Comparison of ENCODE assay signal across 8 mouse cellular contexts in genomic region chr10:84985956-84986355, GRCm38 (mm10).
DNase-seq lines count a peak whose midpoint lies in the region; ATAC-seq and TF ChIP-seq lines count a peak whose summit lies in the region.

No protein-coding gene starts in this region.

- 0 out of 2 replicates have a peak, but pooled peaks cover 3% of the 10 kb centered on the region for H3K4me1 ChIP-seq in cerebellum, adult 2 months (ENCODE audit: control insufficient read depth, insufficient read depth, low read length)
- no peaks in the 10 kb centered on the region for H3K4me1 ChIP-seq in liver, adult 2 months (ENCODE audit: control insufficient read depth, insufficient read depth, low read length)
- H3K4me1 ChIP-seq in liver, embryonic 11.5 days (replicated peaks; ENCODE audit: control insufficient read depth, insufficient read depth, low read length) = no peaks in the 10 kb centered on the region

- H3K9me3 ChIP-seq in liver, embryonic 11.5 days (ENCODE audit: control insufficient read depth, low read length) = no peaks in the 10 kb centered on the region

- H3K9ac ChIP-seq in liver, adult 2 months (ENCODE audit: low read depth, low read length) = no peak overlapping the region
- no peak overlapping the region for H3K9ac ChIP-seq in liver, embryonic 11.5 days (ENCODE audit: low read depth, low read length)

- peak in 1 of 2 experiments; percentile 52 for DNase-seq in cerebellum, adult 2 months
- no peak for DNase-seq in liver, adult 2 months (ENCODE audit: extremely low read depth, low read depth, low spot score)
- DNase-seq in liver, embryonic 11.5 days (ENCODE audit: low spot score) = no peak
- peak; percentile 54 to 60 for DNase-seq in cerebellum, postnatal 10 days
- DNase-seq in induced T-regulatory cell, adult 2 months (ENCODE audit: low read depth) = peak; percentile 11
- DNase-seq in thymus, postnatal 36 days = peak; percentile 53 to 55

- 69% methylated on average over 9 of the region's 9 CpGs for WGBS in cerebellum, adult 2 months
- WGBS in liver, adult 2 months = 97% methylated on average over 9 of the region's 9 CpGs
- 88% methylated on average over 9 of the region's 9 CpGs for WGBS in liver, embryonic 11.5 days

- peak; percentile 46; the same call in 1 of the 2 replicates for TF ChIP-seq CTCF in cerebellum, adult 2 months (IDR thresholded peaks at IDR 0.05; ENCODE audit: borderline replicate concordance, insufficient read depth, low read depth, low read length)
- peak; percentile 66 for TF ChIP-seq CTCF in liver, adult 2 months (IDR thresholded peaks at IDR 0.05; ENCODE audit: low read depth, low read length)

- no peak overlapping the region for H3K27ac ChIP-seq in cerebellum, adult 2 months (ENCODE audit: insufficient read depth, low read length)
- H3K27ac ChIP-seq in liver, adult 2 months (replicated peaks; ENCODE audit: insufficient read depth, low read depth, low read length) = no peak overlapping the region
- H3K27ac ChIP-seq in liver, embryonic 11.5 days (ENCODE audit: low read depth, low read length) = no peak overlapping the region

- ATAC-seq in cerebellum, adult (ENCODE audit: insufficient number of reproducible peaks, low FRiP score, low TSS enrichment) = no peak
- ATAC-seq in liver, embryonic 11.5 days (replicated peaks; ENCODE audit: low FRiP score) = no peak
- ATAC-seq in megakaryocyte, adult 5-6 weeks (ENCODE audit: poor library complexity, severe bottlenecking) = 0 out of 2 replicates have a peak, but pooled peaks have one; percentile 49

- no peaks in the 10 kb centered on the region for H3K79me2 ChIP-seq in liver, adult 2 months (ENCODE audit: control insufficient read depth, insufficient read depth, low read length)

- TF ChIP-seq POLR2A in cerebellum, adult 2 months (IDR thresholded peaks at IDR 0.05; ENCODE audit: borderline replicate concordance, insufficient read depth, low read length) = no peak
- no peak for TF ChIP-seq POLR2A in liver, adult 2 months (IDR thresholded peaks at IDR 0.05; ENCODE audit: extremely low read depth, insufficient read depth, low read length)

- H3K4me2 ChIP-seq in liver, embryonic 11.5 days = no peak overlapping the region

- no peaks in the 10 kb centered on the region for H3K27me3 ChIP-seq in cerebellum, adult 2 months (ENCODE audit: control insufficient read depth, insufficient read depth, low read length)
- no peaks in the 10 kb centered on the region for H3K27me3 ChIP-seq in liver, adult 2 months (ENCODE audit: control insufficient read depth, insufficient read depth, low read length)
- no peaks in the 10 kb centered on the region for H3K27me3 ChIP-seq in liver, embryonic 11.5 days (replicated peaks; ENCODE audit: control insufficient read depth, insufficient read depth, low read length)

- H3K36me3 ChIP-seq in liver, adult 2 months (ENCODE audit: control insufficient read depth, insufficient read depth, low read length) = peaks cover 11% of the 10 kb centered on the region
- peaks cover 10% of the 10 kb centered on the region for H3K36me3 ChIP-seq in liver, embryonic 11.5 days (ENCODE audit: control insufficient read depth, insufficient read depth, low read length)

- H3K4me3 ChIP-seq in cerebellum, adult 2 months (replicated peaks; ENCODE audit: insufficient read depth, low read depth, low read length) = no peak overlapping the region
- H3K4me3 ChIP-seq in liver, adult 2 months (ENCODE audit: insufficient read depth, low read depth, low read length) = no peak overlapping the region
- H3K4me3 ChIP-seq in liver, embryonic 11.5 days (ENCODE audit: low read depth, low read length) = no peak overlapping the region

Comparison
In these comparisons a context has a peak if more than half of its experiments do, and no peak if none do; other contexts are left out.
1. DNase-seq: peak in cerebellum, postnatal 10 days (2 of 2), induced T-regulatory cell, adult 2 months (single experiment) and thymus, postnatal 36 days (2 of 2); none in liver, adult 2 months (single experiment) and liver, embryonic 11.5 days (single experiment).